Mouse (Mus musculus): ENCODE measurements around the gene Zfp322a.
"Not testable (repeated sequence)": the region's sequence is repeated elsewhere in the genome, so short reads cannot be mapped to it uniquely, and the experiment has no call there.

GRCm38 (mm10) chr13:23396913-23397312 is 27.9 kb upstream of the Zfp322a start:
- not testable (repeated sequence) for TF ChIP-seq TAL1, GATA1 (IDR thresholded peaks at IDR 0.05; ENCODE audit: low read length)
